Mouse (Mus musculus) testis, adult 2 months (tissue): ENCODE results near the gene Esrrg.

Experiments used
- CTCF ChIP-seq: fragments of 200-500 bp; IDR thresholded peaks from 2 replicates; pipeline ENCODE4 v1.5.1; 2012; ENCODE audit warnings: low read depth, mild to moderate bottlenecking, inconsistent platforms, low read length, moderate library complexity; ENCODE audit not compliant: control insufficient read depth, insufficient read depth, insufficient replicate concordance
- POLR2A ChIP-seq: fragments of 200-500 bp; IDR thresholded peaks from 2 replicates; pipeline ENCODE4 v1.6.1; 2012; ENCODE audit warnings: low read depth, mild to moderate bottlenecking, inconsistent platforms, low read length, moderate library complexity; ENCODE audit not compliant: control insufficient read depth

DNA sequence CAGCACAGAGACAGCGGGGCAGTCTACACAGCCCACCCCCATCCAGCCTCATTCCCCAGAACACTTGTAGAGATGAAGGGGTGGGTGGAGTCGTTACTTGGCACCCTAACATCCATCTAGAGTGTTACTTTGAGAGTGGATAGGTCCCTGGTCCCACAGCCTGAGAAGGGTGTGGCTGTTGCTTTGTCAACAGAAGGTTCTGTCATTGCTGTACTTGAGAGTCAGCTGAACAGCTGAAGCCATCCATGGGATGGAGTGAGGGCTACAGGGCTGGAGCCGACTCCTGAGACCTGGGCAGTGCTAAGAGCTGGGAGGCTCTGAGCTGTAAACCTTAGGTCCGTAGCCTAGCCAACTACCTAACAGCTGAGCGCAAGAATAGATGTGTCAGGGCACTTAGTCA, 352.9 kb downstream of the Esrrg start:
- TF ChIP-seq CTCF (no peak), POLR2A (no peak)
